Mouse (Mus musculus) gastrocnemius, adult 18-20 months (tissue): ENCODE measurements at regions not wholly inside any gene's neighbourhood (a gene's known extent, or its start where the extent isn't known, plus 50 kb on each side); places are given as distances from the start of the nearest gene placed in this dataset.

Experiments
- DNase-seq: peaks from one replicate; pipeline ENCODE4 v3.0.0; 2021; ENCODE audit warnings: low spot score

DNA sequence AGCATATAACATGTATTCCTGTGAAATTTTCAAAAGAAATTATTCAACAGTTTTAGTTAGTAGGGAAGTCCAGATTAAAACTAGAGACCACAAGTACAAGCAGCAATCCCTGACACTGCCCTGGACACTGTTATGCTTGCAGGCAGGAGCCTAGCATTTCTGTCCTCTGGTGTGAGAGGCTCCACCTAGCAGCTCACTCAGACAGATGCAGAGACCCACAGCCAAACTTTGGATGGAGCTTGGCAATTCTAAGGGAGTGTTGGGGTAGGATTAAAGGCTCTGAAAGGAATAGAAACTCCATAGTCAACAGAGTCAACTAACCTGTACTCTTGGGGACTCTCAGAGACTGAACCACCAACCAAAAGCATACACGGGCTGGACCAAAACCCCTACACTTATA, 509.8 kb downstream of the Flrt2 start:
- no peak for DNase-seq

- DNase-seq, result no peak
Observed at GRCm38 (mm10) chr12:96226446-96226845, 534.4 kb downstream of the Flrt2 start.

GRCm38 (mm10) chr12:96228714-96229113, 536.7 kb downstream of the Flrt2 start:
- no peak for DNase-seq

DNA sequence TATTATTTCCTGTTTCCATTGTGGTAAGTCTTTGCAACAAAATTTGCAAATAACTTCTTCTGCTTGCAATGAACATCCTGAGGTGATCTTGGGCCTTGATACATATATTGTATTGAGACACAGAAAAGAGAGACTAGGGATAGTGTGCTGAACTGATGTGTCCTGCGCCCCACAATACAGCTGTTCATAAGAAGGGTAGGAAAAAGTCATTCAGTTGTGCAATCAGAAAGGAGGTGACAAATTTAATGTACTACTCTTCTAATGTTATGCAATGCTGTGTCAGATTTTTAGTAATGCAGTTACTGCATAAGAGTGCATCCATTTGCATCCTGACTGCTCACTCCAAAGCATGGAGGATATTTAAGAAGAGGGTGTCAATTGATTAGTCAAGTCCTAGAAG, 543.5 kb downstream of the Flrt2 start:
- DNase-seq, result no peak

- no peak for DNase-seq
Observed at GRCm38 (mm10) chr12:96235996-96236525, 544.0 kb downstream of the Flrt2 start.

DNA sequence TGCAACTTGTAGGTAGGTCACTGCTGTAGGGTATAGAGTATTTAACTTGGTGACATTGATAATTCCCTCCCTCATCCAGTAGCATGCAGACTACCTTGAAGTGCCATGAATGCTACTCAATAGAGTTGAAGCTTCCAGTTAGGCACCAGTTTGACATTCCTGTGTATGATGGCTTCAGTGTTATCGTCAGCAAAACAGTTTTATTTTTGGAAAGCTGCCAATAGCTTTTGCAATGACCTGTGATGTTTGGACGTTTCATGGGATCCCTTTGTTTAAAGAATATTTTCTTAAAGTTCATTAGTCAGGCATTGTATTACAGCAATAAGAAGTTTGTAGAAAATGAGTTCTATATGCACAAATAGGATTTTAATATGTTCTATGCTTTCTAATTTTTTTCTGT, 547.6 kb downstream of the Flrt2 start:
- DNase-seq, result no peak

GRCm38 (mm10) chr12:96261978-96262377, 570.0 kb downstream of the Flrt2 start:
- DNase-seq, result no peak

GRCm38 (mm10) chr12:96275894-96276293, 583.9 kb downstream of the Flrt2 start:
- DNase-seq, result no peak

- DNase-seq, result peak; percentile 23
Observed at GRCm38 (mm10) chr12:96311137-96311536, 619.1 kb downstream of the Flrt2 start.

DNA sequence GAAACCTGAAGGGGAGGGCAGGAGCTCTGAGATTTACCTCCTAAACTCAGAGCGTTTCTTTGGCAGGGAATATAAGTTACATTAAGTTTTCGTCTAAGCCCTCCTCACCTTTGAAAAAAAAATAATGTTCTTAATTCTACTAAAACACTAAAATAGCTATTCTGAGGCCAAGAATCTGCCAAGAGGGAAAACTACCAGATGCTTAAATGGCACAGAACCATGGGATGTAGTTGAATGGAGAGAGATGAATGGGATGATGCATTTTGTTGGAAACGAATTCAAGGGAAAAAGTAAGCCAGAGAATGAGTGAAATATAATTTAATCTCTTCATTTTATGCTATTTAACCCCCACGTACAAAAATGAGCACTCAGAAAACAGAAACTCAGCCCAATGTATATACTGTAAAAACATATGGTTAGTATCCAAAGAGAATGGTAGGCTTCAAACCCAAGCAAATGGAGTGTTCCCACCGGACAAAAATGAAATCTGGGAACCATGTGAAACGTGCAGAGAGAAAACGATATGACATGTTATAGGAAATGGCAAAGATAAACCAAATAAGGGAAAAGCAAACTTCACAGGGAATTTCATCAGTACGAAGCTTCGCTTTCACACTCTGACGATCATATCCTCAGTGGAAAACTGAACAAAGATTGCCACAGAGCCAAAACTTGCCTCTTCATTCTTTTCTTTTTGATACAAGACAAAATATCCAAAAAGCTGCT, 631.2 kb downstream of the Flrt2 start:
- no peak for DNase-seq

GRCm38 (mm10) chr12:96351143-96351542, 659.1 kb downstream of the Flrt2 start:
- DNase-seq, result no peak

DNA sequence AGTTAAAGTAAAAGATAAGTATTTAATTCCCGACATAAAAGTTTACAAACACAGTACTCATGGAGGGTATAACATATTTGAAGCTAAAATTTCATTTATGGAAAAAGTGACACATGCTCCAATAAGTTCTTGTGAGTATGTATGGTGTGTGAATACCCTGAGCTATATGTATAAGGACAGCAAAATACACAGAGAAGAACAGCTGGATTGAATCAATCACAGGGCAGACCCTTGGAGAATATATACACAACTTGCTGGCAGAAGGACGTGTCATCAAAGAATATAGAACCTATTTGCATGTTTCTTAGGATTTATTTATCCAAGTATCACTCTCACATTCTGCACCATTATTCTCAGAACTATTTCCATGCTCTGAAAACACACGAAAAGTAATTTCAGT, 686.9 kb downstream of the Flrt2 start:
- no peak for DNase-seq

DNA sequence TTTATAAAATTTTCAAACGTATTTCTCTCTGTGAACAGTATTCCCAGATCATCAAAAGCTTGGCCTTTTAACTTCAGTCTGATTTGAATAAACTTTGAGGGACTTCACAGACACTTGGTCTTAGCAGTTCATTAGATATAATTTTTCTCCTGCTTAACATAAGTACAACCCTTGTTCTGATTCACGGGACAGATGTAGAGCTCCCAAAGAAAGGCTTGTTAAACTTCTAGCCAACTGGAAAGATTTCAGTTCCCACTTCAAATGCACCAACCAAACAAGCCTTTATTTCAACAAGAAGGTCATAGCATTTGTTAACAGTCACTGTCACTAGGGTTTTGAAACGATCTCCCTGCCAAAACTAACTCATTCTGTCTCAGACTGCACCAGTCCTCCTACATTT, 727.1 kb downstream of the Flrt2 start:
- DNase-seq, result no peak

- no peak for DNase-seq
Observed at GRCm38 (mm10) chr12:96419567-96419966, 727.5 kb downstream of the Flrt2 start.

- DNase-seq, result no peak
Observed at GRCm38 (mm10) chr12:96427589-96427988, 735.6 kb downstream of the Flrt2 start.

GRCm38 (mm10) chr12:96442546-96442945, 750.5 kb downstream of the Flrt2 start:
- DNase-seq, result no peak

DNA sequence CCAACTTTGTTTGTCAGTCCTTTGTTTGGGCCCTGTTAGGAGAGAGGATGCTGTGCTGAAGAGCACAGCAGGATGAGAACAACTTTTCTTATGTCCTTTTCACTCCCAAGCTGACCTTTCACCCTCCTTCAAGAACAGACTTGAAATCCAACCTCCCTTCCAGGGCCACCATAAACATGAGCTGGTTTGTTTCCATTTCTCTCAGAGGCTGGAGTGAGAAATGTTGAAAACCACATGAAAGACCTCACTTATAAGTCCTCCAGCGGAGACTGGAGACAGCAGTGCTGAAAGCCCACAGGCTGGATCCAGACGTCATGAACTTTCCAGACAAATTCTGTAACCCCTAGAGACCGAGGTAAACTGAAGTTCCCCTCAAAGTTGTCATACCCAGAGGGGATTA, 761.3 kb downstream of the Flrt2 start:
- DNase-seq, result no peak

GRCm38 (mm10) chr12:96476344-96476743, 784.3 kb downstream of the Flrt2 start:
- no peak for DNase-seq

DNA sequence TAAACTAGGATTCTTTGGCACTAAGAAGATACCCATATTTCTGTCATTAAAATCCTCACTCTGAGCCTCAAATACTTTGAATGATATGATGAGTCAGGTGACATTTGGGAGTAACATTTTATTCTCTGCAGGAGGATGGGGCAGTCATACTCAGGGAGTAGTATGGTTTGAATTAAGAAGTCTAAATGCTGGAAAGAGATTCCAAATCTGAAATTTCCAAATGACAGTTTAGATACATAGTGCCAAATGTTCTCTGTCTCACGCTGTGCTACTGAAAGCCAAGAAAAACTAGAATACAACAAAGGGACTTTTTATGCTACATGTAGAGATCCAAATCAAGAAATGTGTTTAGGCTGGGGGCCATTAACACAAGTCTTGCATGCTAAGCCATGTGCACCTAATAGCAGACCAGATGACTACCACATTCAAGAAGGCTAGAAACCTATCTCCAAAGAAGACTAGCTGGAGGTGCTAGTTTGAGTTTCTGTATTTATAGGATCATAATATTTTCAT, 796.5 kb downstream of the Flrt2 start:
- no peak for DNase-seq

DNA sequence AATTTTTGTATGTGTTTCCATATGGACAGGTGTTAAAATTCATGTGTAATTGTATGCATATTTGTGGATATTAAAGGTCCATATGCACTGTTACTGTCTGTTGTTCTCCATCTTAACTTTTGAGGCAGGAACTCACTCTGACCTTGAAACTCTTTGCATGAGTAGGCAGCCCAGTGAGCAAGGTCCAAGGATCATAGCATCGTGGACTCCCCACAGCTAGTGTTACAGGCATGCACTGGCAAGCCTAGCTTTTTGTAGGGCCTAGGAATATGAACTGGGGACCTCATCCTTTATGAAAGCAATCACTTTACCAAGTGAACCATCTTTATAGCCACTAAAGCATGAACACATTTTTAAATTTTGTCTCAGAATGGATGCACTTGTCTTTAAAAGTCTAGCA, 817.6 kb downstream of the Flrt2 start:
- DNase-seq, result no peak

- no peak for DNase-seq
Observed at GRCm38 (mm10) chr12:96558824-96559223, 866.8 kb downstream of the Flrt2 start.

DNA sequence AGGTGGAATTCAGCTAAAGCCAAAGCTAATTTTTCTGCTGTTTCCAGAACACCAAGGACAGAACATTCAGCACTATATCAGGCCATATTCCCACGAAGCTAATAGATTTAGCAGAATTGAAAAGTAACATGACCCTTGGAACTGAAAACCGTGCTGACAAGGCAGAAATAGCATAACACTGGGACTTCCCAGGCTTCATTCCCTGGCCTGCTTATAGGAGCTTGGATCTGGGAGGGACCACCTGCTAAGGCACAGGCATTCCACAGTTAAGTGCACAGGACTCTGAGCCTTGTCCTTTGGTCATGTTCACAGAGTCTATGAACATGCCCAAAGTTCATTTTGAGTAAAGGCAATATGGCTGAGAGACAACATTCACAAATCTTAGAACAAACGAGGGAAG, 902.8 kb downstream of the Flrt2 start:
- no peak for DNase-seq

DNA sequence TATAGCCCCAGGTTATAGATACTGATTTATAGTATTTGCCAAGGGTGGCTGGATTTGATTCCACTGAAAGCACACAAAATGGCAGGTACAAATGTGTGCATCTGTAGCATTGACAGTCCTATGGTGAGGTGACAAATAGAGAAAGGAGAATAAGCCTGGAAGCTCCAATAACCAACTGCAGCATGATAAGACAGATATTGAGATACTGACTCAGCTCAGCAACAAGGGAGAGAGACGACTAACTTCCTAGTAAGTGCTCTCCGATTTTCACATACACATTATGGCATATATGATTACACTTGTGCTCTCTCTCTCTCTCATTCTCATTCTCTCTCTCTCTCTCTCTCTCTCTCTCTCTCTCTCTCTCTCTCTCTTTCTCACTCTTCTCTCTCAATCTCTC, 923.1 kb downstream of the Flrt2 start:
- no peak for DNase-seq
